Mouse (Mus musculus) megakaryocyte, embryonic 14.5 days (primary cell): Measurements from ENCODE around the gene Zbtb45.

Experiments used
- FLI1 ChIP-seq: IDR thresholded peaks from 2 replicates; pipeline ENCODE4 v1.6.1; 2012; ENCODE audit warnings: low read length, inconsistent platforms, mixed read lengths
- GATA1 ChIP-seq: IDR thresholded peaks from 3 replicates; pipeline ENCODE4 v1.6.1; 2012; ENCODE audit warnings: mixed read lengths, low read length, inconsistent platforms, borderline replicate concordance

GRCm38 (mm10) chr7:12998053-12998452 is 11.8 kb downstream of the Zbtb45 start, which contains the start of gene Slc27a5:
- TF ChIP-seq GATA1 (no peak), FLI1 (no peak)
